Mouse (Mus musculus) cortical plate, adult 2 months (tissue): ENCODE results near the gene Scarf2.

Experiments used
- CTCF ChIP-seq: fragments of 200-500 bp; IDR thresholded peaks from 2 replicates; pipeline ENCODE4 v1.5.1; 2011; ENCODE audit warnings: mild to moderate bottlenecking, control low read depth, low read length; ENCODE audit not compliant: insufficient read depth; ENCODE audit errors: extremely low read depth
- POLR2A ChIP-seq: fragments of 200-500 bp; IDR thresholded peaks from 2 replicates; pipeline ENCODE4 v1.6.1; 2011; ENCODE audit warnings: mild to moderate bottlenecking, low read length, control low read depth; ENCODE audit not compliant: insufficient read depth; ENCODE audit errors: extremely low read depth

- no peak for TF ChIP-seq CTCF
- TF ChIP-seq POLR2A = no peak
Observed at GRCm38 (mm10) chr16:17799584-17799983, 2.5 kb downstream of the Scarf2 start.
